Mouse (Mus musculus) ES-Bruce4 (cell line): ENCODE measurements around the gene Mapk3.

Experiments used
- EP300 ChIP-seq: IDR thresholded peaks from 2 replicates; pipeline ENCODE4 v1.6.1; 2011; ENCODE audit warnings: low read depth, low read length; ENCODE audit not compliant: insufficient read depth
- POLR2A ChIP-seq: IDR thresholded peaks from one replicate; pipeline ENCODE4 v1.8.1; 2011; ENCODE audit warnings: low read length; ENCODE audit not compliant: insufficient read depth

- TF ChIP-seq POLR2A (no peak), EP300 (no peak)
Measured at GRCm38 (mm10) chr7:126802134-126802889, 42.9 kb downstream of the Mapk3 start.
